Mouse (Mus musculus) forebrain, postnatal 0 days (tissue): ENCODE results near the gene Ilf3. TPM values are rescaled to one million over a fixed set of nuclear protein-coding genes. Genes with fewer than 3 reads are reported as not detected.

Experiments
- ATAC-seq: fragments of 200-750 bp; cut with Nextera tagmentation; 2 replicates; pipeline ENCODE4 v1.8.0; 2017; ENCODE audit warnings: mild to moderate bottlenecking, moderate library complexity
- DNase-seq: peaks from one replicate; pipeline ENCODE4 v3.0.0-alpha.2; 2015
- H3K27ac ChIP-seq: fragments of 300-500 bp; sonication (generic); 2 replicates; pipeline ENCODE4 v1.5.1; 2014; ENCODE audit warnings: low read depth, mild to moderate bottlenecking, antibody characterized with exemption, low read length, moderate library complexity, mixed read lengths
- H3K27me3 ChIP-seq: fragments of 300-500 bp; sonication (generic); 2 replicates; pipeline ENCODE4 v1.6.1; 2014; ENCODE audit warnings: mild to moderate bottlenecking, low read length, mixed read lengths; ENCODE audit not compliant: insufficient read depth
- H3K36me3 ChIP-seq: fragments of 300-500 bp; sonication (generic); 2 replicates; pipeline ENCODE4 v1.6.1; 2014; ENCODE audit warnings: mild to moderate bottlenecking, moderate library complexity; ENCODE audit not compliant: insufficient read depth
- H3K4me1 ChIP-seq: fragments of 300-500 bp; sonication (generic); 2 replicates; pipeline ENCODE4 v1.6.1; 2014; ENCODE audit warnings: antibody characterized with exemption; ENCODE audit not compliant: insufficient read depth
- H3K4me2 ChIP-seq: fragments of 300-500 bp; sonication (generic); 2 replicates; pipeline ENCODE4 v1.6.1; 2014; ENCODE audit warnings: low read depth, mild to moderate bottlenecking, moderate library complexity
- H3K4me3 ChIP-seq: fragments of 300-500 bp; sonication (generic); 2 replicates; pipeline ENCODE4 v1.5.1; 2014; ENCODE audit warnings: low read depth, low read length, mixed read lengths
- H3K9ac ChIP-seq: fragments of 300-500 bp; sonication (generic); 2 replicates; pipeline ENCODE4 v1.6.1; 2014; ENCODE audit warnings: mild to moderate bottlenecking
- H3K9me3 ChIP-seq: fragments of 300-500 bp; sonication (generic); 2 replicates; pipeline ENCODE4 v1.6.1; 2016; ENCODE audit warnings: low read length
- CTCF ChIP-seq: sonication (generic); IDR thresholded peaks from 2 replicates; pipeline ENCODE4 v1.5.1; 2016; ENCODE audit warnings: antibody characterized with exemption, control low read depth, low read depth
- WGBS: fragments of 180-500 bp; shearing (Covaris S2); extraction: QIAGEN DNeasy Blood & Tissue Kit; methylation state at CpG from one replicate; pipeline ENCODE4 v1.1.7; 2014; 5-methylcytosine and 5-hydroxymethylcytosine counted together
- polyA plus RNA-seq: library from polyadenylated mRNA; unstranded; fragments of >200 nt; fragmentation: Nextera tagmentation; extraction: Ambion mirVana; gene quantifications from 2 replicates; pipeline ENCODE4 v1.2.1, GENCODE M21; 2015
- total RNA-seq: library from RNA; depleted of rRNA; stranded (reverse); fragments of >200 nt; gene quantifications from 2 replicates; pipeline ENCODE4 v1.2.3, GENCODE M21; 2014

The Ilf3 gene
- total and polyA plus RNA-seq, 2 experiments from 2014 or later: 135 to 214 TPM

DNA sequence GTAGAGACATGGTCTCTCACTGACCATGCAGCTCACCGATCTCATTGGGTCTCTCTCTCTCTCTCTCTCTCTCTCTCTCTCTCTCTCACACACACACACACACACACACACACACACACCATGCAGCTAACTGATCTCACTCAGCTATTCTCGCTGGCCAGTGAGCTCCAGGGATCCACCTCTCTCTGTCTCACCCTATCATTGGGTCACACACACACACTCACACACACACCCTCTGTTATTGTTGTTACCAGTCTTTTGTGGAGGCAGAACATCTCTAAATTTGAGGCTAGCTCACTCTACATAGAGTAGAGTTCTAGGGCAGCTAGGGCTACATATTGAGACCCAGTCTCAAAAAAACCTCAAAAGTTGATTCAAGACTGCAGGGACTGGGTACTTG lies 58.9 kb downstream of the Ilf3 start:
- Histone ChIP-seq H3K9me3 (no peaks in the 10 kb centered on the region), H3K4me2 (peak overlapping the region; percentile 94), H3K27ac (no peak overlapping the region), H3K36me3 (no peaks in the 10 kb centered on the region), H3K9ac (no peak overlapping the region), H3K27me3 (no peaks in the 10 kb centered on the region), H3K4me3 (no peak overlapping the region), H3K4me1 (peaks cover 19% of the 10 kb centered on the region)
- ATAC-seq: no peak
- WGBS: 79% methylated on average over 2 of the region's 2 CpGs
- DNase-seq: no peak
- TF ChIP-seq CTCF: no peak

DNA sequence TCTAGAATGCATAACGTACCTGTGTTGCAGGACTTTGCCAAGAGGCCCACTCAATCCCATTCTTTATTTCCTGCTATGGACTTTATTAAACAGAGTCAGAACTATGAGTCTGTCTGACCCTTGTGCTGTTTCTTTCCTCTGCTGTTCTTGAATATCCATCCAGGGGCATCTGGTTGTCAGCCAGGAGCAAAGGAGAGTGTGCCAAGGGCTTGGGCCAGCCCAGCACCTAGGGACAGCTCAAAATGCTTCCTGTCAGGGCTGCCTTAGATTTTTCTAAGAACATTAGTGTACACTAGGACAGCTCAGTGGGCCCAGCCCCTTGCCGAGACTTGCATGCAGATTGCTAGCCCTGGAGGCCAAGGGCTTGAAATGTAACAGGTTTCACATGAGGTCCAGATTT lies 60.1 kb downstream of the Ilf3 start:
- H3K4me3 ChIP-seq: no peak overlapping the region
- H3K9me3 ChIP-seq: no peaks in the 10 kb centered on the region
- H3K27me3 ChIP-seq: no peaks in the 10 kb centered on the region
- H3K9ac ChIP-seq: no peak overlapping the region
- no peaks in the 10 kb centered on the region for H3K36me3 ChIP-seq
- TF ChIP-seq CTCF: no peak
- DNase-seq: no peak
- no peak overlapping the region for H3K4me2 ChIP-seq
- H3K4me1 ChIP-seq: peaks cover 19% of the 10 kb centered on the region
- 88% methylated on average over 2 of the region's 2 CpGs for WGBS
- no peak for ATAC-seq
- H3K27ac ChIP-seq: no peak overlapping the region

DNA sequence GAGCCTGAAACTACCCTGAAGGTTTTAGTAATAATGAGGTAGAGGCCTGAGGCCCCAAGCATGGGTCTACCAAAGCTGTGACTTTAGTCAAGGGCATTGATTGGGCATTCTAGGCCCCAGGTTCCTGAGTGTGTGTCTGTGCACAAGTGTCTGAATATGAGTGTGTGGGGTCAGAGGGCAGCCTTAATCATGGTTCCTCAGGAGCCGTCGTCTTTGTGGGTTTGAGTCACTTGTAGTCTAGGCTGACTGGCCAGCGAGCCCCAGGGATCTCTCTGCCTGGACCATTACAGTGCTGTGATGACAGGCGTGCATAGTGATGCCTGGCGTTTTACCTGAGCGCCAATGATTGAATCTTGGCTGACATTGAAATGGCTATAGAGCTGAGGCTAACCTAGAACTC lies 60.5 kb downstream of the Ilf3 start:
- Histone ChIP-seq H3K4me3 (no peak overlapping the region), H3K4me2 (no peak overlapping the region), H3K9ac (no peak overlapping the region), H3K27ac (no peak overlapping the region), H3K27me3 (no peaks in the 10 kb centered on the region), H3K36me3 (no peaks in the 10 kb centered on the region), H3K4me1 (peaks cover 19% of the 10 kb centered on the region), H3K9me3 (no peaks in the 10 kb centered on the region)
- DNase-seq (no peak), ATAC-seq (no peak)
- no peak for TF ChIP-seq CTCF
- 86% methylated on average over 6 of the region's 6 CpGs for WGBS

GRCm38 (mm10) chr9:21430724-21431123 lies 63.1 kb downstream of the Ilf3 start:
- DNase-seq (peak; percentile 43), ATAC-seq (peak; percentile 89)
- Histone ChIP-seq H3K27me3 (no peaks in the 10 kb centered on the region), H3K4me1 (peaks cover 15% of the 10 kb centered on the region), H3K36me3 (no peaks in the 10 kb centered on the region), H3K27ac (peak overlapping the region; percentile 16; the same call in 1 of the 2 replicates), H3K4me3 (no peak overlapping the region), H3K4me2 (no peak overlapping the region), H3K9ac (no peak overlapping the region), H3K9me3 (no peaks in the 10 kb centered on the region)
- TF ChIP-seq CTCF: no peak
- WGBS: 18% methylated on average over 7 of the region's 7 CpGs

GRCm38 (mm10) chr9:21432066-21432465 lies 64.4 kb downstream of the Ilf3 start:
- no peak overlapping the region for H3K9ac ChIP-seq
- no peak for DNase-seq
- no peaks in the 10 kb centered on the region for H3K36me3 ChIP-seq
- WGBS: 88% methylated on average over 7 of the region's 7 CpGs
- H3K27me3 ChIP-seq: no peaks in the 10 kb centered on the region
- no peak overlapping the region for H3K4me2 ChIP-seq
- no peak for ATAC-seq
- no peak overlapping the region for H3K4me3 ChIP-seq
- H3K9me3 ChIP-seq: no peaks in the 10 kb centered on the region
- H3K4me1 ChIP-seq: 0 out of 2 replicates have a peak, but pooled peaks cover 3% of the 10 kb centered on the region
- no peak overlapping the region for H3K27ac ChIP-seq
- TF ChIP-seq CTCF: no peak

GRCm38 (mm10) chr9:21433766-21434165 lies 66.1 kb downstream of the Ilf3 start:
- H3K4me1 ChIP-seq: 0 out of 2 replicates have a peak, but pooled peaks cover 3% of the 10 kb centered on the region
- H3K4me2 ChIP-seq: no peak overlapping the region
- 0 out of 2 replicates have a peak overlapping the region, but pooled peaks have one; percentile 9 for H3K27ac ChIP-seq
- TF ChIP-seq CTCF: no peak
- H3K9me3 ChIP-seq: no peaks in the 10 kb centered on the region
- H3K4me3 ChIP-seq: no peak overlapping the region
- ATAC-seq: no peak
- H3K9ac ChIP-seq: no peak overlapping the region
- no peaks in the 10 kb centered on the region for H3K27me3 ChIP-seq
- DNase-seq: no peak
- H3K36me3 ChIP-seq: no peaks in the 10 kb centered on the region
- 69% methylated on average over 8 of the region's 8 CpGs for WGBS

- Histone ChIP-seq H3K9me3 (no peaks in the 10 kb centered on the region), H3K27me3 (no peaks in the 10 kb centered on the region), H3K4me2 (no peak overlapping the region), H3K4me3 (no peak overlapping the region), H3K27ac (no peak overlapping the region), H3K4me1 (0 out of 2 replicates have a peak, but pooled peaks cover 3% of the 10 kb centered on the region), H3K36me3 (no peaks in the 10 kb centered on the region), H3K9ac (no peak overlapping the region)
- 80% methylated on average over 2 of the region's 2 CpGs for WGBS
- no peak for TF ChIP-seq CTCF
- DNase-seq: no peak
- ATAC-seq: no peak
These were observed 66.7 kb downstream of the Ilf3 start for GRCm38 (mm10) chr9:21434410-21434809.
